Mouse (Mus musculus) kidney, adult 2 months (tissue): Measurements from ENCODE around the gene Gsc. TPM values are rescaled to one million over a fixed set of nuclear protein-coding genes. Genes with fewer than 3 reads are reported as not detected.
A peak's percentile ranks its signal among the peaks of the same experiment; 100 is the strongest.

Experiments used
- DNase-seq: peaks from one replicate; pipeline ENCODE4 v3.0.0; 2021
- H3K27ac ChIP-seq: fragments of 200-500 bp; 2 replicates; pipeline ENCODE4 v1.5.1; 2012; ENCODE audit warnings: low read depth, low read length, control low read depth, inconsistent platforms; ENCODE audit not compliant: insufficient read depth
- H3K27me3 ChIP-seq: fragments of 200-500 bp; replicated peaks from 2 replicates; pipeline ENCODE4 v1.6.1; 2012; ENCODE audit warnings: mild to moderate bottlenecking, moderate library complexity, low read length, inconsistent platforms; ENCODE audit not compliant: control insufficient read depth, insufficient read depth
- H3K36me3 ChIP-seq: fragments of 200-500 bp; 2 replicates; pipeline ENCODE4 v1.6.1; 2012; ENCODE audit warnings: mild to moderate bottlenecking, moderate library complexity, low read length, inconsistent platforms; ENCODE audit not compliant: control insufficient read depth, insufficient read depth
- H3K4me1 ChIP-seq: fragments of 200-500 bp; 2 replicates; pipeline ENCODE4 v1.6.1; 2011; ENCODE audit warnings: low read length; ENCODE audit not compliant: control insufficient read depth, insufficient read depth
- H3K4me3 ChIP-seq: fragments of 200-500 bp; 2 replicates; pipeline ENCODE4 v1.5.1; 2011; ENCODE audit warnings: mild to moderate bottlenecking, low read depth, low read length, control low read depth; ENCODE audit not compliant: insufficient read depth
- CTCF ChIP-seq: fragments of 200-500 bp; conservative IDR thresholded peaks from 2 replicates; pipeline ENCODE4 v1.5.1; 2011; ENCODE audit warnings: low read depth, mild to moderate bottlenecking, control low read depth, low read length, moderate library complexity, mixed read lengths; ENCODE audit not compliant: insufficient read depth, insufficient read length
- POLR2A ChIP-seq: fragments of 200-500 bp; IDR thresholded peaks from one replicate; pipeline ENCODE4 v1.6.1; 2011; ENCODE audit warnings: low read depth, low read length, control low read depth
- WGBS: fragments of 180-500 bp; shearing (Covaris S2); methylation state at CpG from one replicate; pipeline ENCODE4 v1.1.7; 2018; 5-methylcytosine and 5-hydroxymethylcytosine counted together
- polyA plus RNA-seq: library from polyadenylated mRNA; depleted of rRNA; stranded (reverse); fragments of >200 nt; gene quantifications from 2 replicates; pipeline ENCODE4 v1.2.3, GENCODE M21; 2012

Gene Gsc
- polyA plus RNA-seq, 1 experiment = not detected

- Histone ChIP-seq H3K36me3 (no peaks in the 10 kb centered on the region), H3K27ac (no peak overlapping the region), H3K4me1 (no peaks in the 10 kb centered on the region; the same call in 1 of the 2 replicates), H3K27me3 (peaks cover 22% of the 10 kb centered on the region), H3K4me3 (no peak overlapping the region)
- WGBS = 3% methylated on average over 25 of the region's 25 CpGs
- no peak for DNase-seq
- TF ChIP-seq CTCF (no peak), POLR2A (no peak)
These were observed 958 bp downstream of the Gsc start for GRCm38 (mm10) chr12:104472218-104472525.

- WGBS = 10% methylated on average over 57 of the region's 57 CpGs
These were observed 1.5 kb downstream of the Gsc start for GRCm38 (mm10) chr12:104471351-104472217.

DNA sequence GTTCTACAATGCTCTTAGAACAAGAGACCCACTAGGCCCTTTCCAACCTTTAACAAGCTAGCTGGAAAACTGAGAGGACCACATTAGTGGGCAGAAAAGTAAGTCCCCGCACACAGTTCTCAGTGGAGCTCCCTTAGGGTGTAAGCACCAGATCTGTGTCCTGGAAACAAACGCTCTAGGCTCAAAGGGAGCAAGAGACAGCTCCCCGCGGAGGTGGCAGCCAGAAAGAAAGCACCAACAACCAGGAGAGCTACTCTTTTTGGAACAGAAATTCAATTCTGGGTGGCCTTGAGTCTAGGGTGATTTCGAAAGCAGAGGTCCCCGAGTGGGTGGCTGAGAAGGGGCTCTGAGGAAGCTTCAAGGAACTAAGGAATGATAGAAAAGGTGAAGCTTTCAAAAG lies 2.5 kb downstream of the Gsc start:
- no peak overlapping the region for H3K27ac ChIP-seq
- H3K27me3 ChIP-seq = peaks cover 18% of the 10 kb centered on the region
- TF ChIP-seq POLR2A (no peak), CTCF (no peak)
- no peak for DNase-seq
- H3K36me3 ChIP-seq = no peaks in the 10 kb centered on the region
- no peaks in the 10 kb centered on the region; the same call in 1 of the 2 replicates for H3K4me1 ChIP-seq
- H3K4me3 ChIP-seq = no peak overlapping the region
- 57% methylated on average over 6 of the region's 6 CpGs for WGBS

More at GRCm38 (mm10) chr12:104471351-104472217, 1.5 kb downstream of the Gsc start:
- no peak for TF ChIP-seq CTCF
- TF ChIP-seq POLR2A = no peak
- Histone ChIP-seq H3K36me3 (no peaks in the 10 kb centered on the region), H3K4me1 (no peaks in the 10 kb centered on the region; the same call in 1 of the 2 replicates), H3K4me3 (no peak overlapping the region), H3K27ac (no peak overlapping the region), H3K27me3 (peaks cover 19% of the 10 kb centered on the region)
- no peak for DNase-seq

DNA sequence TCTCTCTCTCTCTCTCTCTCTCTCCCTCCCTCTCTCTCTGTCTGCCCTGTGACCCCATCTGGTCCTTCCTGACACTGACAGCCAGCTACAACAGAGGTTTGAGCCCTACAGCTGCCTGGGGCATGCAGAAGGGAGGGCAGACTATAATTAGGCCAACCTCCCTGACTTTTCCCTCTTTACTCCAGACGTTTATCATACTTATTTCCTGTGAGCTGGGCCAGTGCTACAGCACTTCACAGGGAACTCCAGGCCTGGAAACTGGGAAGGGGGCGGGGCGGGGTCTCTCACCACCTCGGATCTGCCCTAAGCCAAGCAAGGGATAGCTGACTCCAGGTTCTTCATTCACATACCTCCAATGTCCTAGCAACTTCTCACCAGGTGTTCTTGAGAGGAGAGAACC lies 4.3 kb downstream of the Gsc start:
- TF ChIP-seq CTCF = no peak
- TF ChIP-seq POLR2A = no peak

GRCm38 (mm10) chr12:104467372-104467771 lies 5.8 kb downstream of the Gsc start:
- peaks cover 2% of the 10 kb centered on the region; the same call in 1 of the 2 replicates for H3K27me3 ChIP-seq
- H3K27ac ChIP-seq = no peak overlapping the region
- no peaks in the 10 kb centered on the region; the same call in 1 of the 2 replicates for H3K4me1 ChIP-seq
- H3K4me3 ChIP-seq = no peak overlapping the region
- peak; percentile 57 for DNase-seq
- no peaks in the 10 kb centered on the region for H3K36me3 ChIP-seq
- no peak for TF ChIP-seq CTCF
- TF ChIP-seq POLR2A = no peak
- 43% methylated on average over 6 of the region's 6 CpGs for WGBS

More for the DNA sequence above, 4.3 kb downstream of the Gsc start:
- no peak overlapping the region for H3K4me3 ChIP-seq
- H3K4me1 ChIP-seq = no peaks in the 10 kb centered on the region; the same call in 1 of the 2 replicates
- no peaks in the 10 kb centered on the region for H3K36me3 ChIP-seq
- 28% methylated on average over 4 of the region's 4 CpGs for WGBS
- no peak for DNase-seq
- H3K27ac ChIP-seq = no peak overlapping the region
- H3K27me3 ChIP-seq = peaks cover 14% of the 10 kb centered on the region

DNA sequence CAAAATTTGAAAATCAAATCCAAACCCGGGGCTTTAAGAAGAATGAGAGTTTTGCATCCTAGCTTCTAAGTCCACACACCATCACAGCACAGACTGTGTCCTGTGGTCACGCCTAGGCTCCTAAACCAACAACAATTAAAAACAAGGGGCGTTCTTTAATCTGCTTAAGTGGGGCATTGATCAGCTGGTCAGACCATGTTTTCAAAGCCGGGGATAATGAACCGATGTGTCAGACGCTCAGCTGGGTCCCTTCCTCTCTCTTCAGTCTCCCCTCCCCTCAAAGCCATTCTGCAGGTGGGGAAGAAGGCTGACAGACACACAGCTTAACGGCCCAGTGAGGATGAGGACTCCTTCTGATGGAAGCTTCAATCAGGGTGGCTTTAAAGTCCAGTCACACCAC lies 6.2 kb downstream of the Gsc start:
- Histone ChIP-seq H3K27me3 (peaks cover 2% of the 10 kb centered on the region; the same call in 1 of the 2 replicates), H3K4me3 (no peak overlapping the region), H3K4me1 (no peaks in the 10 kb centered on the region; the same call in 1 of the 2 replicates), H3K36me3 (no peaks in the 10 kb centered on the region), H3K27ac (no peak overlapping the region)
- TF ChIP-seq POLR2A (no peak), CTCF (no peak)
- 54% methylated on average over 7 of the region's 7 CpGs for whole genome bisulfite sequencing
- no peak for DNase-seq

DNA sequence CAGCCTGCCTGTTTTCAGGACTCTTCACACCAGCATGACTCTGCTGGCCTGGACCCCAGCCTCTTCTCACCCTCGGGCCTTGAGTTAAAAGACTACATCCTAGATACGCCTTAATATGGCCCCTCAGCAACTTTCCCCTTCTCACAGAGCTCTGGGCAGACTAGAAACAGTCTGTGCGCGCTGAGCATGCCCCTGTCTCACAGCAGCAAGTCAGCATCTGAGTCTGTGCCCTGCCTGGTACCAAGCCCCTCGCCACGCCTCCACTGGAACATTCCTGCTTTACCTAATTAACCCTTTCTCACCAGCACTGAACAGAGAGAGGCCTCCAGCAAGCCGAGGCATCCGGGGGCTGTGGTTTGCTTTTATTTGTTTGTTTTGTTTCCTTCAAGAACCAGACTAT lies 11.8 kb downstream of the Gsc start:
- H3K27ac ChIP-seq = no peak overlapping the region
- WGBS = 41% methylated on average over 8 of the region's 8 CpGs
- no peaks in the 10 kb centered on the region for H3K4me1 ChIP-seq
- no peaks in the 10 kb centered on the region for H3K36me3 ChIP-seq
- TF ChIP-seq CTCF (no peak), POLR2A (no peak)
- DNase-seq = no peak
- H3K27me3 ChIP-seq = no peaks in the 10 kb centered on the region
- H3K4me3 ChIP-seq = no peak overlapping the region
